Mouse (Mus musculus) kidney, postnatal 25 days (tissue): ENCODE measurements around the gene Pcbp1.
"Not testable (repeated sequence)": the region's sequence is repeated elsewhere in the genome, so short reads cannot be mapped to it uniquely, and the experiment has no call there.

Source experiments
- DNase-seq, 2 experiments: peaks; one replicate each; pipeline ENCODE4 v3.0.0; 2021; ENCODE audit warnings: mixed read lengths in 2 of 2

The Pcbp1 gene

DNA sequence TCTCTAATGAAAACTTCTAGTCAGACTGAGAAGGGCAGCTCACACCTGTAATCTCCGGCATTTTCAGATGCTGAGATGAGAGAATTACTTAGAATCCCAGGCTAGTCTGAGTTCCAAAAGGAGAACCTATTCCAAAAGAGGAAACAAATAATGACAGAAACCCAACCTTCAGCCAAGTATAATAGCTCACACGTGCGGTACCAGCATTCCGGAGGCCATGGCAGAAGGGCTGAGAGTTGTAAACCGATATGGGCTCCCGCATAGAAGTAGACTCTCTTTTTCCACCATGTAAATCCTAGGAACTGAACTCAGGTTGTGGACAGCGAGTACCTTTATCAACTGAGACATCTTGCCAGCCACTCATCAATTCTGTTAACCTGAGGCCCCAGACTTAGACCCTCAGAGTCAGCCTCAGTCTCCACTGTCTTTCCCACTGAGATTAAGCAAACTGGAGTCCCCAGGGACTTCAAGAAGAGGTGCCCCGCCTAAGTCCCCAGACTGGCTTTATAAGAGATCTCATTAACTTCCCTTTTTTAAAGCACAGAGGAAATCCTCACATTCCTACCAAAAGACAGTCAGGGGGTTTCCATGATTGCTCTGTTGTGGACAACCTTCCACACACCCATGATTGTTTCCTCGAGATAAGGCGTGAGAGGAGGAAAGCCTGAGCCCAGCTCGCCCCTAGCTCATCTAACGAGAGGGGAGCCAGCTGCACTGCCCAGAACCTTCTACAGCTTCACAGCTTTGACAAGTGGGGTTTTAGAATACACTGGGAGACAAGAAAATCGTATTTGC, 32.5 kb downstream of the Pcbp1 start:
- DNase-seq: peak in 1 of 2 experiments; percentile 58

- not testable (repeated sequence) for DNase-seq
Measured at GRCm38 (mm10) chr6:86490413-86490812, 35.7 kb downstream of the Pcbp1 start.

DNA sequence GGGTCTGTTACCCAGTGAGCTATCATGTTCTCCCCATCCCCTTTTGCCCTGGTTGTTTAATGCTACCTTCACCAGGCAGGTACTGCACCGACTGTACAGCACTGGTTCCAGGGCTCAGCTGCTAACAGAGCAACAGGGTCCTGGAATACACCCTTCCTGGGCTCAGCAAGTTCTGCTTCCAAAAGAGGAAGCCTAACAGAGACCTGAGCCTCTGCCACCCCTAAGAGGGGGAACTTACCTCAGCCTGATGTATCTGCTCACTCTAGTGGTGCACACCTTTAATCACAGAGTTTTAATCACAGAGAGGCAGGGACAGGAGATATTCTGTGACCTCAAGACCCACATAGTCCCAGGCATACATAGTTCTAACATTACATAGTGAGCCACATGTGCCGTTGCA, 36.2 kb downstream of the Pcbp1 start:
- DNase-seq: no peak

DNA sequence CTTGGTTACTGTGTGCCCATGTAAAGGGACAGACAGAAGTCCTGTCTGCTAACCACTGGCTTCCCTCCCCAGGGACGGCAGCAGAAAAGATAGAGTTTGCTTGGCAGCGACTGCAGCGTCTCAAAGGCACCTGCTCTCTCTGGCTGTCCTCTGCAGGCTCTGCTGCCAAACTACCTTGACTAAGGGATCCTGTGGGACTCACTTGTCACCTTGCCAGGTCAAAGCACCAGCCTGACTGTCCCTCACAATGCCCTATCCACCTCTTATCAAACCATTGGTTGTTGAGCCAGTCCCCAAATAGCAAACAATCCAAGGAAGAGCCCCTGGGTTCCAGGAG, 38.0 kb downstream of the Pcbp1 start:
- peak in 1 of 2 experiments; percentile 57 for DNase-seq

GRCm38 (mm10) chr6:86487358-86488148, 38.6 kb downstream of the Pcbp1 start:
- DNase-seq: peak; percentile 80 to 87

DNA sequence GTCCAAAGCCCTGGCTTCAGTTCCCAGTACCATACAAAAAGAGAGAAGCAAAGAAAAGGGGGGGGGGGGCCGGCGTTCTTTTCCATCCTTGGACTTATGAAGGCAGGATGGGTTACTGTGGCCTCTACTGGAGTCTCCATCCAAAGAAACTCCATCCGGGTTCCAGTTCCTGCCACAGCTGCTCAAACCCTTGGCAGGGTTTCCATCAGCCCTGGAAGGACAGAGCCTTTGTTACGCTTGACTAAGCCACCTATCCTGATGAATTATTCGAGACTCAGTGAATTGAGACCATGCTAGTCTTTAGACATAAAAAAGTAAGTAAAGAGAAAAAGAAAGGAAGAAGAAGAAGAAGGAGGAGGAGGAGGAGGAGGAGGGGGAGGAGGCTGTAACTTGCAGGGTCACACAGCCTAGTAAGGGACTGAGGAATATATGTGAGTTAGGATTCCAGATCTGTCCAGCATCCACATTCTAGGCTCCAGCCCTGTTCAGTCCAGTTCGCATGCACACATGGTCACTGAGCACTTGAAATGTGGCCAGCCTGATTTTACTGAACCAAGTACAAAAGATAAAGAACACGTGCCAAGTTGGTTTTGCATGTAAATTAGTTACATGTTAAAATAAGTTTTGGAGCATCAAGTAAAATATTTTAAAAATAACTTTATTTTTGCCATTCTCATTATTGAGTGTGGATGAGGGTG, 40.0 kb downstream of the Pcbp1 start:
- peak; percentile 67 to 75 for DNase-seq

DNA sequence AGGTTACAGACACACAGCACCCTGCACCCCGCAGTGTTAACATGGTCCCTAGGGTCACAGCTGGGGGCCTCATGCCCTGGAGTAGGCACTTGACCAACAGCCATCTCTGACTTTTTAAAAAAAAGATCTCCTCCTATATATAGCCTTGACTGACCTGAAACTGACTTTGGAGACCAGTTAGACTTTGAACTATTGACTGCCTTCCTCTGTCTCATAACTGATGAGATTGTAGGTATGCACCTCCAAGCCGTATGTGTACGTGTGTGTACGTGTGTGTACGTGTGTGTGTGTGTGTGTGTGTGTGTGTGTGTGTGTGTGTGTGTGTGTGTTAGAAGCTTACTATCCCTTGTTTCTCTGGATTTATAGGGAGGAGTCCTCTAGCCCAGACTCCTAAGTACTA, 44.2 kb downstream of the Pcbp1 start:
- DNase-seq: no peak

- peak; percentile 66 to 83 for DNase-seq
Measured at GRCm38 (mm10) chr6:86480189-86480831, 45.8 kb downstream of the Pcbp1 start.

- no peak for DNase-seq
Measured at GRCm38 (mm10) chr6:86479816-86480188, 46.3 kb downstream of the Pcbp1 start.

GRCm38 (mm10) chr6:86479311-86479710, 46.8 kb downstream of the Pcbp1 start:
- peak; percentile 63 to 87 for DNase-seq

DNA sequence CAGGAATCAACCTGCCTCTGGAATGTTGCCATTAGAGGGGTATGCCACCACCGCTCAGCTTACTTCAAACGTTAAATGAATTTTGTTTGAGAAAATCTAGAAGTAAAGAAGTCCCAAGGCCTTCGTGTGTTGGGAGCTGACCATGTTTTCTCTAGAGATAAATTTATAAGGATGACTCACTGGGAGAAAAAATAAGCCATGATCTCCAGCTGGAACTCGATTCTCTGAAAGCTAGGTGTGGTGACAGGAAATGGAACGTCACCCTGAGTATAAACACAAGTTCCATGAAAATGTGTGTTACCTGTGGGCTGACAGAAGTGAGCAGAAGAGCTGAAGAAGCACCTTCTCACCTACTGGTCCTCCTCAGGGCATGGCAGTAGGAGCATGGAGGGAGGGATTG, 49.2 kb downstream of the Pcbp1 start:
- no peak for DNase-seq

DNA sequence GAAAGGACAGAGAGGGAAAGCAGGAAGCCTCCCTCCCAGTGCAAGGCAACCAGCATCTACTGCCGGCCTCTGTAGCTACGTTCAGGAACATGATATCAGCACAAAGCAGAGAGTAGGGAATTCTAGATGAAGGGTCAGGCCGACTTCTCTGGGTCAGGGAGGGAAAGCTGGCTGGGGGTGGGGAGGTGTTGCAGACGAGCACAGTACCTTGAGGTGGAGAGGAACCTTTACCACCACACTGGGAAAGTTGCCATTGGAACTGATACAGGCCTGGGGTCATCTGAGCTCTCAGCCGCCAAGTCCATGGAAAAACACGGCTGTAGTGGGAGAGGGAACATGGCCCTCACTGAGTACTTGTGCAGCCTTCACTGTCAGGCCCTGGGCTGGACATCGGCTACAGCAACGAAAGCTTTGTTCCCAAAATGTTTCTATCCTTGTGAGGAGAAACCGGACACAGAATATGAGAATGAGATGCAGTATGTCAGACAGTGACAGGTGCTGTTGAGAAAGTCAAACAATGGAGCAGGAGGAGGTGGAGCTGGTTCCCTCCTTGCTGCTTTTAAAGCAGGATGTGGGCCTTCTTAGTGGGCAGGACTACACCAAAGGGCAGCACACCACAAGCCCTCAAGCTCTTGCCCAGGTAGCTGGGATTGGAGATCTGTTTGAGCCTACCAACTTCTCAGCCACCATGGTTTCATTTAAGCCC, 50.5 kb downstream of the Pcbp1 start:
- peak in 1 of 2 experiments; percentile 71 for DNase-seq

- DNase-seq: no peak
Measured at GRCm38 (mm10) chr6:86474646-86475181, 51.4 kb downstream of the Pcbp1 start.
